Comparison of ENCODE assay signal across 8 mouse cellular contexts in genomic region chr15:78547415-78548335, GRCm38 (mm10). TPM values are rescaled to one million over a fixed set of nuclear protein-coding genes. Genes with fewer than 3 reads are reported as not detected.
DNase-seq lines count a peak whose midpoint lies in the region; ATAC-seq lines count a peak whose summit lies in the region.

No protein-coding gene starts in this region.

- no peak for DNase-seq in hindbrain, embryonic 10.5 days (ENCODE audit: low spot score)
- peak; percentile 55 to 68 for DNase-seq in adrenal gland, postnatal 36 days
- peak; percentile 70 to 71 for DNase-seq in kidney, adult 8-10 months
- DNase-seq in right cerebral cortex, adult 18-20 months, result no peak
- DNase-seq in left cerebral cortex, postnatal 10 days (ENCODE audit: extremely low spot score in 1 of 2, low spot score in 2 of 2), result no peak

- 58% methylated on average over 5 of the region's 5 CpGs for WGBS in hindbrain, embryonic 10.5 days
- WGBS in hindbrain, embryonic 16.5 days, result 53% methylated on average over 5 of the region's 5 CpGs

- H3K9me3 ChIP-seq in hindbrain, embryonic 10.5 days, result peaks cover 8% of the 10 kb centered on the region; the same call in 1 of the 2 replicates
- peaks cover 7% of the 10 kb centered on the region for H3K9me3 ChIP-seq in hindbrain, embryonic 16.5 days (ENCODE audit: control insufficient read depth, low read length)

- peak overlapping the region; percentile 35 for H3K27ac ChIP-seq in hindbrain, embryonic 10.5 days
- H3K27ac ChIP-seq in hindbrain, embryonic 16.5 days (ENCODE audit: low read depth, low read length), result no peak overlapping the region

- peaks cover 25% of the 10 kb centered on the region for H3K27me3 ChIP-seq in hindbrain, embryonic 10.5 days (ENCODE audit: insufficient read depth, poor library complexity, severe bottlenecking)
- no peaks in the 10 kb centered on the region for H3K27me3 ChIP-seq in hindbrain, embryonic 16.5 days (replicated peaks; ENCODE audit: control insufficient read depth, insufficient read depth, low read length)

- peaks cover 39% of the 10 kb centered on the region for H3K4me1 ChIP-seq in hindbrain, embryonic 10.5 days (replicated peaks)
- H3K4me1 ChIP-seq in hindbrain, embryonic 16.5 days (ENCODE audit: control insufficient read depth, insufficient read depth, low read depth, low read length), result peaks cover 9% of the 10 kb centered on the region

- H3K9ac ChIP-seq in hindbrain, embryonic 16.5 days (ENCODE audit: low read depth, low read length), result no peak overlapping the region

- no peak overlapping the region for H3K4me2 ChIP-seq in hindbrain, embryonic 16.5 days (ENCODE audit: low read length)

- intact Hi-C loops in left cerebral cortex, postnatal 10 days (cut with DNase I), result no loop called here

- no peak overlapping the region for H3K4me3 ChIP-seq in hindbrain, embryonic 10.5 days
- H3K4me3 ChIP-seq in hindbrain, embryonic 16.5 days (ENCODE audit: low read length), result no peak overlapping the region

- no peaks in the 10 kb centered on the region for H3K36me3 ChIP-seq in hindbrain, embryonic 10.5 days
- no peaks in the 10 kb centered on the region for H3K36me3 ChIP-seq in hindbrain, embryonic 16.5 days (ENCODE audit: control insufficient read depth, insufficient read depth, low read length)

- ATAC-seq in hindbrain, embryonic 16.5 days, result no peak
- peak; percentile 77 for ATAC-seq in CD4-positive, CD25-positive, alpha-beta regulatory T cell, adult 4 months
- peak; percentile 31; the same call in 1 of the 2 replicates for ATAC-seq in neutrophil, adult 5-6 weeks (ENCODE audit: extremely low read depth, insufficient number of reproducible peaks, low FRiP score, poor library complexity, severe bottlenecking)

RNA-seq across cellular contexts. Expression of gene Sstr3, which starts 3.2 kb away (rescaled TPM):
- polyA plus RNA-seq in hindbrain, embryonic 10.5 days (2016; fragmentation: Nextera tagmentation; extraction: Ambion mirVana), result 0.04 and 0.22 TPM in 2 replicates
- polyA plus RNA-seq in hindbrain, embryonic 16.5 days (2015; fragmentation: Nextera tagmentation; extraction: Ambion mirVana), result 0.95 and 1.1 TPM in 2 replicates
- polyA plus RNA-seq in CD4-positive, CD25-positive, alpha-beta regulatory T cell, adult 4 months (2017; shearing (Covaris generic)), result not detected
- total RNA-seq in adrenal gland, postnatal 36 days (2021), result under 1 TPM; 0.30 to 0.70 TPM
- total RNA-seq in neutrophil, adult 5-6 weeks (2017), result not detected in 2 replicates
- 10 to 100 TPM; 12.9 to 14.4 TPM for total RNA-seq in left cerebral cortex, postnatal 10 days (2021)

RNA-seq across cellular contexts. Expression of gene C1qtnf6, which starts 16.5 kb away (rescaled TPM):
- polyA plus RNA-seq in hindbrain, embryonic 10.5 days (2016; fragmentation: Nextera tagmentation; extraction: Ambion mirVana), result 9.8 and 9.9 TPM in 2 replicates
- polyA plus RNA-seq in hindbrain, embryonic 16.5 days (2015; fragmentation: Nextera tagmentation; extraction: Ambion mirVana), result 9.9 and 11.6 TPM in 2 replicates
- polyA plus RNA-seq in CD4-positive, CD25-positive, alpha-beta regulatory T cell, adult 4 months (2017; shearing (Covaris generic)), result 10 to 100 TPM; 10.2 to 14.3 TPM
- total RNA-seq in adrenal gland, postnatal 36 days (2021), result 10 to 100 TPM; 38.1 to 40.7 TPM
- total RNA-seq in neutrophil, adult 5-6 weeks (2017), result 0.23 TPM in 1 of 2 replicates, not detected in the other
- 10 to 100 TPM; 14.4 to 15.9 TPM for total RNA-seq in left cerebral cortex, postnatal 10 days (2021)

RNA-seq across cellular contexts. Expression of gene Rac2, which starts 24.9 kb away (rescaled TPM):
- 7.8 and 8.1 TPM in 2 replicates for polyA plus RNA-seq in hindbrain, embryonic 10.5 days (2016; fragmentation: Nextera tagmentation; extraction: Ambion mirVana)
- 4.0 and 5.7 TPM in 2 replicates for polyA plus RNA-seq in hindbrain, embryonic 16.5 days (2015; fragmentation: Nextera tagmentation; extraction: Ambion mirVana)
- 1,000 to 10,000 TPM; 2,983 to 4,093 TPM for polyA plus RNA-seq in CD4-positive, CD25-positive, alpha-beta regulatory T cell, adult 4 months (2017; shearing (Covaris generic))
- 1 to 10 TPM; 3.3 to 3.7 TPM for total RNA-seq in adrenal gland, postnatal 36 days (2021)
- total RNA-seq in neutrophil, adult 5-6 weeks (2017), result 420 and 447 TPM in 2 replicates
- total RNA-seq in left cerebral cortex, postnatal 10 days (2021), result 1 to 10 TPM; 1.6 to 2.1 TPM

RNA-seq across cellular contexts. Expression of gene Cyth4, which starts 49.2 kb away (rescaled TPM):
- polyA plus RNA-seq in hindbrain, embryonic 10.5 days (2016; fragmentation: Nextera tagmentation; extraction: Ambion mirVana), result 4.9 and 8.1 TPM in 2 replicates
- 6.2 and 6.4 TPM in 2 replicates for polyA plus RNA-seq in hindbrain, embryonic 16.5 days (2015; fragmentation: Nextera tagmentation; extraction: Ambion mirVana)
- 100 to 1,000 TPM; 299 to 603 TPM for polyA plus RNA-seq in CD4-positive, CD25-positive, alpha-beta regulatory T cell, adult 4 months (2017; shearing (Covaris generic))
- total RNA-seq in adrenal gland, postnatal 36 days (2021), result 10 to 100 TPM in 1 of 2 experiments, 1 to 10 TPM in 1; 6.8 to 10.2 TPM
- 382 and 417 TPM in 2 replicates for total RNA-seq in neutrophil, adult 5-6 weeks (2017)
- 10 to 100 TPM; 10.4 to 11.6 TPM for total RNA-seq in left cerebral cortex, postnatal 10 days (2021)

RNA-seq across cellular contexts. Expression of gene Il2rb, which starts 52.6 kb away (rescaled TPM):
- polyA plus RNA-seq in hindbrain, embryonic 10.5 days (2016; fragmentation: Nextera tagmentation; extraction: Ambion mirVana), result not detected in 2 replicates
- 0.26 and 0.37 TPM in 2 replicates for polyA plus RNA-seq in hindbrain, embryonic 16.5 days (2015; fragmentation: Nextera tagmentation; extraction: Ambion mirVana)
- 100 to 1,000 TPM; 529 to 771 TPM for polyA plus RNA-seq in CD4-positive, CD25-positive, alpha-beta regulatory T cell, adult 4 months (2017; shearing (Covaris generic))
- 1 to 10 TPM in 1 of 2 experiments, under 1 TPM in 1; 0.76 to 1.4 TPM for total RNA-seq in adrenal gland, postnatal 36 days (2021)
- total RNA-seq in neutrophil, adult 5-6 weeks (2017), result 5.7 and 5.9 TPM in 2 replicates
- total RNA-seq in left cerebral cortex, postnatal 10 days (2021), result under 1 TPM in 1 of 2 experiments, not detected in 1; 0.17 TPM

Comparison
In these comparisons a context has a peak if more than half of its experiments do, and no peak if none do; other contexts are left out.
1. DNase-seq: peak in adrenal gland, postnatal 36 days (2 of 2) and kidney, adult 8-10 months (2 of 2); none in hindbrain, embryonic 10.5 days (single experiment), right cerebral cortex, adult 18-20 months (single experiment) and left cerebral cortex, postnatal 10 days (0 of 2).
2. RNA of gene Sstr3, which starts 3.2 kb away (total RNA-seq): 12.9 to 14.4 TPM in left cerebral cortex, postnatal 10 days; 0.30 to 0.70 TPM in adrenal gland, postnatal 36 days and not detected in neutrophil, adult 5-6 weeks; every median in the first group is over 4 times any median in the second.
3. RNA of gene C1qtnf6, which starts 16.5 kb away (total RNA-seq): 38.1 to 40.7 TPM in adrenal gland, postnatal 36 days and 14.4 to 15.9 TPM in left cerebral cortex, postnatal 10 days; 0.23 TPM in neutrophil, adult 5-6 weeks; every median in the first group is over 10 times any median in the second.
4. RNA of gene Rac2, which starts 24.9 kb away (total RNA-seq): 420 to 447 TPM in neutrophil, adult 5-6 weeks; 3.3 to 3.7 TPM in adrenal gland, postnatal 36 days and 1.6 to 2.1 TPM in left cerebral cortex, postnatal 10 days; every median in the first group is over 10 times any median in the second.